Mouse (Mus musculus): ENCODE data around the gene Rbm47.

- TF ChIP-seq CTCF (IDR thresholded peaks at IDR 0.05; ENCODE audit: borderline replicate concordance, insufficient read depth, low read length) (no peak), POLR2A (IDR thresholded peaks at IDR 0.05; ENCODE audit: low read depth, low read length) (no peak)
Observed at GRCm38 (mm10) chr5:66098094-66098871, 74.6 kb downstream of the Rbm47 start.

Measured in embryonic fibroblast, embryonic 13.5 days (primary cell).